Mouse (Mus musculus) lung, embryonic 16.5 days (tissue): Measurements from ENCODE around the gene Mrpl42. TPM values are rescaled to one million over a fixed set of nuclear protein-coding genes. Genes with fewer than 3 reads are reported as not detected.

Experiments used
- ATAC-seq: fragments of 200-750 bp; cut with Nextera tagmentation; 2 replicates; pipeline ENCODE4 v1.8.0; 2017; ENCODE audit warnings: low read depth, mild to moderate bottlenecking, moderate library complexity
- H3K27ac ChIP-seq: fragments of 300-500 bp; sonication (generic); 2 replicates; pipeline ENCODE4 v1.5.1; 2014; ENCODE audit warnings: mild to moderate bottlenecking, control low read depth, low read length
- H3K27me3 ChIP-seq: fragments of 300-500 bp; sonication (generic); 2 replicates; pipeline ENCODE4 v1.6.1; 2014; ENCODE audit warnings: low read depth, low read length, mixed read lengths; ENCODE audit not compliant: control insufficient read depth, insufficient read depth
- H3K36me3 ChIP-seq: fragments of 300-500 bp; sonication (generic); 2 replicates; pipeline ENCODE4 v1.6.1; 2014; ENCODE audit warnings: low read length; ENCODE audit not compliant: control insufficient read depth, insufficient read depth
- H3K4me1 ChIP-seq: fragments of 300-500 bp; sonication (generic); replicated peaks from 2 replicates; pipeline ENCODE4 v1.6.1; 2014; ENCODE audit warnings: low read length, mixed read lengths; ENCODE audit not compliant: control insufficient read depth, insufficient read depth
- H3K4me2 ChIP-seq: fragments of 300-500 bp; sonication (generic); 2 replicates; pipeline ENCODE4 v1.6.1; 2014; ENCODE audit warnings: low read depth, low read length, control low read depth
- H3K4me3 ChIP-seq: fragments of 300-500 bp; sonication (generic); 2 replicates; pipeline ENCODE4 v1.5.1; 2014; ENCODE audit warnings: mild to moderate bottlenecking, low read length, control low read depth
- H3K9ac ChIP-seq: fragments of 300-500 bp; sonication (generic); 2 replicates; pipeline ENCODE4 v1.6.1; 2014; ENCODE audit warnings: low read length, control low read depth
- H3K9me3 ChIP-seq: fragments of 300-500 bp; sonication (generic); 2 replicates; pipeline ENCODE4 v1.6.1; 2016; ENCODE audit warnings: low read length; ENCODE audit not compliant: control insufficient read depth
- WGBS: fragments of 180-500 bp; shearing (Covaris S2); extraction: QIAGEN DNeasy Blood & Tissue Kit; methylation state at CpG from one replicate; pipeline ENCODE4 v1.1.7; 2014; 5-methylcytosine and 5-hydroxymethylcytosine counted together
- polyA plus RNA-seq: library from polyadenylated mRNA; unstranded; fragments of >200 nt; fragmentation: Nextera tagmentation; extraction: Ambion mirVana; gene quantifications from 2 replicates; pipeline ENCODE4 v1.2.1, GENCODE M21; 2015

Mrpl42 gene
- polyA plus RNA-seq, 1 experiment from 2014 or later: 313 TPM

DNA sequence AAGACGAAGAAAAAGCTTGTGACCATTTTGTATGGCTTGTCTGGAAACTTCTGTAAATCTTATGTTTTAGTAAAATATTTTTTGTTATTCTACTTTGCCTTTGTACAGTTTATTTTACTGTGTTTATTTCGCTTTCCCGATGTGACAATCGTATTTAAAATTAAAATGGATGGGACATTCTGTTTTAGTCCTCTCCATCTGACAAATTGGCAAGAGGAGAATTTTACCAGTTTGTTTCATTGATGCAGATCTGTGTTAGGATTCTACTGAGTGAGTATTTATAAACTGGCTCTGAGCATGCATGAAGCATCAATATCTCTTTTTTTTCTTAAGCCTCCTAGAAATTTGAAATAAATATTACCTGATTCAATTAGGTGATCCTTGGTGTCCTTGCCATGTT, 41.2 kb upstream of the Mrpl42 start:
- no peaks in the 10 kb centered on the region for H3K27me3 ChIP-seq
- no peak overlapping the region for H3K4me2 ChIP-seq
- ATAC-seq: no peak
- no peaks in the 10 kb centered on the region for H3K9me3 ChIP-seq
- H3K4me3 ChIP-seq: no peak overlapping the region
- 80% methylated on average over 4 of the region's 4 CpGs for WGBS
- no peak overlapping the region for H3K9ac ChIP-seq
- peaks cover 25% of the 10 kb centered on the region for H3K36me3 ChIP-seq
- H3K4me1 ChIP-seq: 0 out of 2 replicates have a peak, but pooled peaks cover under 1% of the 10 kb centered on the region
- H3K27ac ChIP-seq: no peak overlapping the region

DNA sequence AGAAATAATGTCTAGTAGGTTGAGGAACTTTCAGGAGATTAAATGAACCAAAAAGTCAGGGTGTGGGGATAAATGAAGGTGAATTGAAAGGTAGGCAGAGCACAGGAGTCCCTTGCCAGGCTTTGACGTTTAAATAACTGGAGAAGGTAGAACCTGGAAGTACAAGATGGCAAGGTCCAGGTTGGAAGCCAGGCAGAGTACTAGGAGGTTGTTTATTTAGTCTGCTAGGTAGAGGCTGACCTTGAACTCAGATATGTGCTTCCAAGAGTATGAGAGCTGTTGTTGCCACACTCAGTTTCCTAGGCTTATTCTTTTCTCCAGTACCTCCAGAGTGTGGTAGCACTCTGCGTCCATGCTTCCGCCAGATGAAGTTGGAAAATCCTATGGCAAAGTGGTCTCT, 38.1 kb upstream of the Mrpl42 start:
- H3K4me2 ChIP-seq: no peak overlapping the region
- peaks cover 14% of the 10 kb centered on the region for H3K36me3 ChIP-seq
- H3K4me1 ChIP-seq: no peaks in the 10 kb centered on the region
- H3K4me3 ChIP-seq: no peak overlapping the region
- no peaks in the 10 kb centered on the region for H3K9me3 ChIP-seq
- H3K27me3 ChIP-seq: no peaks in the 10 kb centered on the region
- 75% methylated on average over 3 of the region's 3 CpGs for WGBS
- H3K27ac ChIP-seq: no peak overlapping the region
- ATAC-seq: no peak
- H3K9ac ChIP-seq: no peak overlapping the region

GRCm38 (mm10) chr10:95539260-95539659, 37.5 kb upstream of the Mrpl42 start:
- Histone ChIP-seq H3K9ac (no peak overlapping the region), H3K27ac (no peak overlapping the region), H3K9me3 (no peaks in the 10 kb centered on the region), H3K36me3 (peaks cover 8% of the 10 kb centered on the region), H3K27me3 (no peaks in the 10 kb centered on the region), H3K4me3 (no peak overlapping the region), H3K4me1 (no peaks in the 10 kb centered on the region), H3K4me2 (no peak overlapping the region)
- ATAC-seq: no peak
- 78% methylated on average over 3 of the region's 3 CpGs for WGBS

DNA sequence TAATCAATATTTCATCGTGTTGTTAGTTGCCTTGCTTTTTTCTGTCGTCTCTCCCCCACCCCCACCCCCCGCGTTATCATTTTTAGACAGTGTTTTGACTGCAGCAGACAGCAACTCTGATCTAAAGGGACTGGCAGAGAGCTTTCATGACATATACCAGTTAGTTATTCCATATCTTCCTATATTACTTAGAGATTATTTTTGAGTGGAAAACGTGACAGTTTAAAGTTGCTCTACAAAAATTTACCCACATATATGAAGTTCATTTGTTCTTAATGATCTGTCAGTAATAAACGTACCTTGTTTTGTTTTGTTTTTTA, 34.4 kb upstream of the Mrpl42 start:
- Histone ChIP-seq H3K4me1 (no peaks in the 10 kb centered on the region), H3K4me2 (no peak overlapping the region), H3K9me3 (no peaks in the 10 kb centered on the region), H3K36me3 (no peaks in the 10 kb centered on the region), H3K9ac (no peak overlapping the region), H3K27me3 (no peaks in the 10 kb centered on the region), H3K27ac (no peak overlapping the region), H3K4me3 (no peak overlapping the region)
- 67% methylated on average over 6 of the region's 6 CpGs for WGBS
- ATAC-seq: no peak

DNA sequence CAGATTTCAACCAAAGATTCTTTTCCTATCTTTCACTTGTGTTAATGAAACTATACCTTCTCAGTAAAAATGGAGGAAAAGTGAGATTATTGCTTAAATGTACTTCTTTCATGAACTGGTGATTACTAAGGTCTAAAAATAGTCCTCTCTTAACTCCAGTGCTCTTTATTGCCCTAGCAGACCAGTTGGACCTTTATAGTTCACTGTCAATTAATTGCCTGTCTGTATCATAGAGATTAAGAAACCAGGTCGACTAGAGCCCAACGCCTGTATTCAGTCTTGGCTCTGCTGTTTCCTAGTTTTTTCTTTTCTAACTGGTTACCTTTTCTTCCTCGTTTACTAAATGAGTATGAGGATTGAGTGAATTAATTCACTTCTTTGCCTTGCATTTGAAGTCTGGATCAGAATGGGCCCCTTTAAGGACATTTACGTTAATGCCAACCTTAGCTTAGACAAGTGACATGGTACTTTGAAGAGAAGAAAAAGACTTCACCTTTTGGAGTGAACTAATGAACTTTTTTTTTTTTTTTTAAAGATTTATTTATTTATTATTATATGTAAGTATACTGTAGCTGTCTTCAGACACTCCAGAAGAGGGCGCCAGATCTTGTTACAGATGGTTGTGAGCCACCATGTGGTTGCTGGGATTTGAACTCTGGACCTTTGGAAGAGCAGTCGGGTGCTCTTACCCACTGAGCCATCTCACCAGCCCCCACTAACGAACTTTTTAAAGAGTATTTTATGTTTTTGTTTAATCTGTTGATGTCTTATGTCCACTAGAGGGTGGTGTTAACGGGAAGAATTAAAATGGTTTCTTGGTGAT, 33.9 kb upstream of the Mrpl42 start:
- Histone ChIP-seq H3K27me3 (no peaks in the 10 kb centered on the region), H3K9me3 (no peaks in the 10 kb centered on the region), H3K36me3 (no peaks in the 10 kb centered on the region), H3K27ac (no peak overlapping the region), H3K4me1 (no peaks in the 10 kb centered on the region), H3K9ac (no peak overlapping the region), H3K4me3 (no peak overlapping the region), H3K4me2 (no peak overlapping the region)
- ATAC-seq: no peak
- 84% methylated on average over 8 of the region's 8 CpGs for WGBS

DNA sequence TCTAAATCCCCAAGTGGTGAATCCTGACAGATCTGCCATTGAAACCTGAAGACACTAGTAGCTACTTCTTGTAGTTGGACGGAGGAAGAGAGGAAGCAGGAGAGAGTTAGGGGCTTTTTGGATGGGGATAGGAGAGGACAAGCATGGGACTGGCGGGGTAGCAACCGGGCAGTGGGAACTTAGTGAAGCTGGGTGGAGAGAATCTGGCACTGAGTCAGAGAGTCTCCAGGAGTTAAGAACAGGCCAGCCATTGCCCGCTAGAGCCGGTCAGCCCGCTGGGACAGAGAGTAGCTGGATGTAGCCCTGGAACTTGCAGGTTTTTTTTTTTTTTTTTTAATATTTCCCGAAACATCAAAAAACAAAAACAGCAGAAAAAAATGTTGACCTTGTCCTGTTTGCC, 31.6 kb upstream of the Mrpl42 start:
- no peak for ATAC-seq
- H3K27ac ChIP-seq: no peak overlapping the region
- no peak overlapping the region for H3K4me2 ChIP-seq
- no peak overlapping the region for H3K4me3 ChIP-seq
- H3K36me3 ChIP-seq: no peaks in the 10 kb centered on the region
- 81% methylated on average over 7 of the region's 7 CpGs for WGBS
- no peaks in the 10 kb centered on the region for H3K27me3 ChIP-seq
- peaks cover 10% of the 10 kb centered on the region for H3K4me1 ChIP-seq
- no peaks in the 10 kb centered on the region for H3K9me3 ChIP-seq
- H3K9ac ChIP-seq: no peak overlapping the region

DNA sequence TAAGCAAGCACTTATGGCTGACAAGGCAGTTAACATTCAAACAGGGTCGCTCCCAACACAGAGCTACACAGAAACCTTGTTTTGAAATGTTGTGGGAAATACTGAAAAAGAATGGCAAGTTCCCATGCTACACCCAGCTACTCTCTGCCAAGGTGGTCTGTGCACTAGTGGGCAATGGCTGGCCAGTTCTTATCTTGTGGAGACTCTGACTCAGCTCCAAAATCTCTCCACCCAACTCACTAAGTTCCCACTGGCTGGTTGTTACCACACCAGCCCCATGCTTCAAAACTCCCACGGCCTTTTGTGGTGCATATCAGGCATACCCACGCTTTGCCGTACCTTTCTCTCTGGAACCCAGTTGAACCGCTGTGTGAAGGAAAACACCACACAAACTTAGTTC, 31.2 kb upstream of the Mrpl42 start:
- Histone ChIP-seq H3K4me1 (peaks cover 13% of the 10 kb centered on the region), H3K27ac (no peak overlapping the region), H3K9me3 (no peaks in the 10 kb centered on the region), H3K27me3 (no peaks in the 10 kb centered on the region), H3K4me3 (no peak overlapping the region), H3K9ac (no peak overlapping the region), H3K36me3 (no peaks in the 10 kb centered on the region), H3K4me2 (no peak overlapping the region)
- ATAC-seq: no peak
- WGBS: 88% methylated on average over 5 of the region's 5 CpGs

GRCm38 (mm10) chr10:95530551-95531121, 28.9 kb upstream of the Mrpl42 start:
- H3K4me1 ChIP-seq: peaks cover 21% of the 10 kb centered on the region
- WGBS: 76% methylated on average over 2 of the region's 2 CpGs
- no peaks in the 10 kb centered on the region for H3K27me3 ChIP-seq
- H3K4me2 ChIP-seq: no peak overlapping the region
- no peak overlapping the region for H3K4me3 ChIP-seq
- ATAC-seq: no peak
- H3K27ac ChIP-seq: no peak overlapping the region
- no peaks in the 10 kb centered on the region for H3K36me3 ChIP-seq
- no peak overlapping the region for H3K9ac ChIP-seq
- H3K9me3 ChIP-seq: no peaks in the 10 kb centered on the region

- Histone ChIP-seq H3K27me3 (no peaks in the 10 kb centered on the region), H3K36me3 (no peaks in the 10 kb centered on the region; the same call in 1 of the 2 replicates), H3K9ac (peak overlapping the region; percentile 15; the same call in 1 of the 2 replicates), H3K4me2 (peak overlapping the region; percentile 29; the same call in 1 of the 2 replicates), H3K9me3 (no peaks in the 10 kb centered on the region), H3K27ac (peak overlapping the region; percentile 93), H3K4me3 (no peak overlapping the region), H3K4me1 (peaks cover 29% of the 10 kb centered on the region)
- ATAC-seq: peak; percentile 87
- WGBS: 52% methylated on average over 5 of the region's 5 CpGs
Observed at GRCm38 (mm10) chr10:95526495-95527122, 24.9 kb upstream of the Mrpl42 start.
